Mouse (Mus musculus): ENCODE measurements at regions not wholly inside any gene's neighbourhood (a gene's known extent, or its start where the extent isn't known, plus 50 kb on each side); places are given as distances from the start of the nearest gene placed in this dataset.

DNA sequence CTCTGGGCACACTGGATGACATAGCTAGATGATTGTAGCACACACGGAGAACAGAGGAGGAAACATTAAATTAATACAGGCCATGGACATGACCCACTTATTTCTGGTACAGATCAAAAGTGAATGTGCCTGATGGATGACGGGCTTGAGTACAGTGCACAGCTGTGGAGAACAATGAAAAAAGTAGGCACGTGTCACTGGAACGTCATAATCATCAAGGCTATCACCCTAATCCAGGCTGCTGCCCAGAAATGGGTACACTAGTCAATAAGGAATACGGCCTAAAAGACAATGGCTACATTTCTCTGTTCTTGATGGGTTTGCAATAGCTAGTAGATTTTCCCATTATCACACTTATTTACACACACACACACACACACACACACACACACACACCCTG lies 118.3 kb upstream of the Prdm1 start:
- DNase-seq (ENCODE audit: low spot score), result no peak

- DNase-seq (ENCODE audit: low spot score), result no peak
Observed at GRCm38 (mm10) chr10:44641616-44642015, 113.3 kb upstream of the Prdm1 start.

- DNase-seq (ENCODE audit: low spot score), result no peak
Observed at GRCm38 (mm10) chr10:44640620-44641019, 112.3 kb upstream of the Prdm1 start.

GRCm38 (mm10) chr10:44638678-44639077 lies 110.4 kb upstream of the Prdm1 start:
- peak; percentile 38 for DNase-seq (ENCODE audit: low spot score)

- no peak for DNase-seq (ENCODE audit: low spot score)
Observed at GRCm38 (mm10) chr10:44636786-44637185, 108.5 kb upstream of the Prdm1 start.

- DNase-seq (ENCODE audit: low spot score), result peak; percentile 38
Observed at GRCm38 (mm10) chr10:44636061-44636460, 107.8 kb upstream of the Prdm1 start.

GRCm38 (mm10) chr10:44631584-44631983 lies 103.3 kb upstream of the Prdm1 start:
- DNase-seq (ENCODE audit: low spot score), result no peak

DNA sequence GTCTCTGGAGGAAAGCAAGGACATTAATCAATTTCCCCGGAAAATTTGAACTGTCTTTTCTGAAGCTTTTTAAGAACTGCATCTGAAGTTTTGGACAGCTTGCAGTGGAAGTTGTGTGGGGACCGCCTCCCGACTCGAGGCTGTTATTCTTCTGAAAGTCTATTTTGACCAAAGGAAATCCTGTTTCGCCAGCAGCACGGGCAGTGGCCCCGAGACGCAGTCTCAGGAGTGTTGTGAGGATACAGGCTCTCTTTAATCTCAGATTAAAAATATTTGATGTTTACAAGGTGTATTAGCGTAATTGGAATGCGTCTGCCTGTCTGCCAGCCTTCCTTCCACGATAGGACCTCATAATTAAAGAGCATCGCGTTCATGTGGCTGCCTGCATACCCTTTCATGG lies 102.2 kb upstream of the Prdm1 start:
- DNase-seq (ENCODE audit: low spot score), result peak; percentile 42

- no peak for DNase-seq (ENCODE audit: low spot score)
Observed at GRCm38 (mm10) chr10:44628387-44628786, 100.1 kb upstream of the Prdm1 start.

- no peak for DNase-seq (ENCODE audit: low spot score)
Observed at GRCm38 (mm10) chr10:44627431-44627830, 99.1 kb upstream of the Prdm1 start.

- no peak for DNase-seq (ENCODE audit: low spot score)
Observed at GRCm38 (mm10) chr10:44625521-44625920, 97.2 kb upstream of the Prdm1 start.

DNA sequence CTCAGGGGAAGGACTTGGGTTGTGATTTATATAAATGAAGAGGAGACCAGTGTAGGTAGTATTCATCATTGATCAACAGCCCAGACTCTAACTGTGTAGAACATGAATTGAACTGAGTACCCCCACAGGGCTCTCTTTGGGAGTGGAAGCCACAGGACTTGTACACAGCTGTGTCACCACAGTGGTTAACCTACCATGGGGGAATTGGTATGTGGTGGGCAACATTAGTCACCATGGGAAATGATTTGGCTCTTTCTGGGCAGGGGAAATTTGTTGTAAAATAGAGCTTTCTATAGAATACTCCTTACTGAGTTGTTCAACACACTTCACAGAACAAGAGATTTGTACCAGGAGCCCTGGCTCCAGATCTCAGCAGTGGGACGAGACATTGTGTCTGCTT lies 87.3 kb upstream of the Prdm1 start:
- DNase-seq (ENCODE audit: low spot score), result no peak

- DNase-seq (ENCODE audit: low spot score), result no peak
Observed at GRCm38 (mm10) chr10:44612571-44612970, 84.3 kb upstream of the Prdm1 start.

GRCm38 (mm10) chr10:44611399-44611798 lies 83.1 kb upstream of the Prdm1 start:
- no peak for DNase-seq (ENCODE audit: low spot score)

- no peak for DNase-seq (ENCODE audit: low spot score)
Observed at GRCm38 (mm10) chr10:44609187-44609586, 80.9 kb upstream of the Prdm1 start.

DNA sequence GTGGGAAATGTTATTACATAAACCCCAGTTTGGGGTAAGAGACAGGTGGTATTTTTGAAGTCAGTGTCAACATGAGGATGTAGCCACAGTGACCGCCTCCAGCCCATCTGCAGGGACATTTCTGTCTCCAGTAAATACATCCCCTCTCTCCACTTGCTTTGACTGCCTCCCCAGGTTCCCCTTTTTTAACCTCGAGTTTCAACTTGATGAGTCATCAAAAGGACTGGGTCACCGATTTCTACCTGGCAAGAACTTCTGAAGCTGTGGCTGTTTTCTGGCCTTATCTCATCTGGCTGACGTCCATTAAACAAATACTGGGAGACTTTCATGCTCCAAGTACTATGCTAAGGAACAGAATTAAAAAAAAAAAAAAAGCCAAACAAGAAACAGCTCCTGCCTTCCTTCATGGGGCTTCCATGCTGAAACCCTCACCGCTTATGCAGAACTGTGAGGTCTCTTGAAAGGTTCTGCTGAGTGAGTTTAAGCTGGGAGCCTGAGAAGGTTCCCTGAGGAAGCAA lies 79.1 kb upstream of the Prdm1 start:
- DNase-seq (ENCODE audit: low spot score), result peak; percentile 51

DNA sequence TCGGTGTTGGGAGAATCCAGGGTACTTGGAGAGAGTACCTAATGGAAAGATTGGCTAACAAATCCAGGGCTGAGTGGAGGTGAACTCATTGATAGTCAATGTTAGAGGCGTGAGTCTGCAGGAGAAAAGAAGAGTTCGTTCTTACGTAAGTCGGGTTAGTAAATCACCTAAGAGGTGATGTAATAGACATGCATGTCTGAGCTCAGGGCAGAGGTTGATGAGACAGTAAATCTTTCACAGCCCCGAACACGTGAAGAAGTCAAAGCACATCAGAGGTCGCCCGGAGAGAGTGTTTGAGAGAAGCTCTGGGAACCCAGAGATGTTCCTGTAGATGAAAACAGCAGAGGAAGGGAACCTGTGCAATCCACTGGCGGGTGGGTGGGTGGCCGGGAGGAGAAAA lies 76.2 kb upstream of the Prdm1 start:
- no peak for DNase-seq (ENCODE audit: low spot score)

GRCm38 (mm10) chr10:44603461-44603860 lies 75.2 kb upstream of the Prdm1 start:
- DNase-seq (ENCODE audit: low spot score), result no peak

GRCm38 (mm10) chr10:44601550-44601949 lies 73.2 kb upstream of the Prdm1 start:
- no peak for DNase-seq (ENCODE audit: low spot score)

GRCm38 (mm10) chr10:44599964-44600334 lies 71.6 kb upstream of the Prdm1 start:
- no peak for DNase-seq (ENCODE audit: low spot score)

DNA sequence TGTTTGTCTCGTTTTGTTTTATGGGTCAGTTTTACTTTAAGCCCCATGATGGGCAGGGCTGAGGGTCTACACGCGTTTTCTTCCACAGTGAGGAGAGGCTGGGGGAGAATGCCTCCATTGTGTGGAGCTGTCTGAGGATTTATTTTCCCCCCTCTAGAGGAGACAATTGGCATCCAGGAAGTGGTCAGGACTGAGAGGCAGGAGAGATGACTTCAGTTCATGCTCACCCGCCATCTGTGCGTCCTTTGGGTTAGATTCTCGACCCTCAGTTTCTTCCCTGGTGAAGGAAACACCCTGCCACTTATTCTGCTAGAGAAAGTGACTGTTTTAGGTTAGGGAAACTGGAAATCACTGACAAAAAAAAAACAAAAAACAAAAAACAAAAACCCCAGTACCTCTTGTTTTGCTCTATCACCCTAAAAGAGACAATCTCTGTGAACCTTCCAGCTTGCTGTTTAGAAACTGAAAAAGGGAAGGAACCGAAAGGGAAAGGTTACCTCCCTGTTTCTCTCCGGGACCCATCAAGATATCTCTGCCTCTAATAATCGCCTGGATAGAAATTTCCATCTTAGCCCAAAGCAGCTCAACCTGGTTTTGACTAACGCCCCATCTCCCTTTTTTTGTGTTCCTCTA lies 71.1 kb upstream of the Prdm1 start:
- DNase-seq (ENCODE audit: low spot score), result no peak

- no peak for DNase-seq (ENCODE audit: low spot score)
Observed at GRCm38 (mm10) chr10:44598615-44599014, 70.3 kb upstream of the Prdm1 start.

- DNase-seq (ENCODE audit: low spot score), result no peak
Observed at GRCm38 (mm10) chr10:44595932-44596331, 67.6 kb upstream of the Prdm1 start.

- DNase-seq (ENCODE audit: low spot score), result no peak
Observed at GRCm38 (mm10) chr10:44589842-44590241, 61.5 kb upstream of the Prdm1 start.
